Mouse (Mus musculus): ENCODE measurements around the gene Prok1. TPM values are rescaled to one million over a fixed set of nuclear protein-coding genes. Genes with fewer than 3 reads are reported as not detected.

The Prok1 gene
- polyA plus RNA-seq, 1 experiment: 0.03 TPM

- TF ChIP-seq GATA1 (IDR thresholded peaks at IDR 0.05; ENCODE audit: low read length): no peak
These were observed 22.4 kb downstream of the Prok1 start for GRCm38 (mm10) chr3:107217101-107217480.

- TF ChIP-seq GATA1 (IDR thresholded peaks at IDR 0.05; ENCODE audit: low read length): no peak
These were observed 23.0 kb downstream of the Prok1 start for GRCm38 (mm10) chr3:107216400-107217100.

GRCm38 (mm10) chr3:107214606-107215005, 24.9 kb downstream of the Prok1 start:
- no peak for TF ChIP-seq GATA1 (IDR thresholded peaks at IDR 0.05; ENCODE audit: low read length)

GRCm38 (mm10) chr3:107207625-107208253, 31.8 kb downstream of the Prok1 start:
- no peak for TF ChIP-seq GATA1 (IDR thresholded peaks at IDR 0.05; ENCODE audit: low read length)

- TF ChIP-seq GATA1 (IDR thresholded peaks at IDR 0.05; ENCODE audit: low read length): no peak
These were observed 32.9 kb downstream of the Prok1 start for GRCm38 (mm10) chr3:107206490-107207150.

- TF ChIP-seq GATA1 (IDR thresholded peaks at IDR 0.05; ENCODE audit: low read length): no peak
These were observed 33.5 kb downstream of the Prok1 start for GRCm38 (mm10) chr3:107205994-107206393.

- no peak for TF ChIP-seq GATA1 (IDR thresholded peaks at IDR 0.05; ENCODE audit: low read length)
These were observed 34.3 kb downstream of the Prok1 start for GRCm38 (mm10) chr3:107205170-107205569.

- TF ChIP-seq GATA1 (IDR thresholded peaks at IDR 0.05; ENCODE audit: low read length): no peak
These were observed 35.1 kb downstream of the Prok1 start for GRCm38 (mm10) chr3:107204413-107204812.

GRCm38 (mm10) chr3:107201310-107202180, 38.0 kb downstream of the Prok1 start:
- TF ChIP-seq GATA1 (IDR thresholded peaks at IDR 0.05; ENCODE audit: low read length): no peak

GRCm38 (mm10) chr3:107188226-107188899, 51.1 kb downstream of the Prok1 start:
- no peak for TF ChIP-seq GATA1 (IDR thresholded peaks at IDR 0.05; ENCODE audit: low read length)

- TF ChIP-seq GATA1 (IDR thresholded peaks at IDR 0.05; ENCODE audit: low read length): no peak
These were observed 52.5 kb downstream of the Prok1 start for GRCm38 (mm10) chr3:107187022-107187421.

- no peak for TF ChIP-seq GATA1 (IDR thresholded peaks at IDR 0.05; ENCODE audit: low read length)
These were observed 53.9 kb downstream of the Prok1 start for GRCm38 (mm10) chr3:107185597-107185996.

- TF ChIP-seq GATA1 (IDR thresholded peaks at IDR 0.05; ENCODE audit: low read length): no peak
These were observed 56.3 kb downstream of the Prok1 start for GRCm38 (mm10) chr3:107183178-107183577.

Other genes starting within 250 kb of the Prok1 start
- not detected in 2 replicates for gene Kcna3, start 203.5 kb downstream of the Prok1 start, polyA plus RNA-seq (2012)
- not detected in 2 replicates for gene Kcna2, start 138.6 kb downstream of the Prok1 start, polyA plus RNA-seq (2012)
- not detected in 2 replicates for gene Kcna10, start 56.7 kb downstream of the Prok1 start, polyA plus RNA-seq (2012)
- not detected in 2 replicates for gene Cym, start 18.0 kb downstream of the Prok1 start, polyA plus RNA-seq (2012)
- gene A630076J17Rik, start 9.1 kb downstream of the Prok1 start, polyA plus RNA-seq (2012): not detected in 2 replicates
- 22.1 and 36.3 TPM in 2 replicates for gene Lamtor5, start 39.2 kb upstream of the Prok1 start, polyA plus RNA-seq (2012)
- gene Slc16a4, start 51.5 kb upstream of the Prok1 start, polyA plus RNA-seq (2012): not detected in 2 replicates
- gene Rbm15, start 94.0 kb upstream of the Prok1 start, polyA plus RNA-seq (2012): 6.0 and 7.4 TPM in 2 replicates
- not detected in 2 replicates for gene Kcnc4, start 219.8 kb upstream of the Prok1 start, polyA plus RNA-seq (2012)

Measured in G1E-ER4 (cell line).